28 mouse cellular contexts compared by ENCODE assay signal in the genomic region with DNA sequence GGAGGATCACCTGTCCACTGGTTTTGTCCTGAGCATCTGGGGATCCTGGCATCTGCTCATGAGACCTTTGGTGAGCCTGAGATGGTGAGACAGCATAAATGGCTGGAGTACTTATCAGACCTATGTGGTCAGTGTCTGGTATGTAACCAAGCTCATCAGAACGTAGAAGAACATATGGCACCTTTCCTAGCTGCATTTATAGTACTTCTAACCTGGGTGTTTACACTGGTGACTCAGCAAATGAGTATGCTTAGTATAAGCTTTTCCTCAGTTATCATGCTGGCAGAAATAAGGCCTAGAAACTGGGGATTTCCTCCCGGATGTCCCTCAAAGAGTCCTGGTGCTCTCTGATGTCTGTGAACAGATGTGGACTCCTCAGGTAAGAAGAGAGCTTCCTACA.
"Had no signal": no experiment of that assay in that cellular context is flagged by ENCODE, and none has a peak within 500 bp of the region (broad histone marks: within the 10 kb centered on the region; RNA-seq: fewer than 3 reads in every experiment).

No protein-coding gene starts in this region.

- ATAC-seq: forebrain, embryonic 13.5 days; forebrain, embryonic 14.5 days; forebrain, embryonic 15.5 days; forebrain, embryonic 16.5 days; forebrain, postnatal 0 days had no signal

- DNase-seq: cerebellum, adult 8-10 months; cerebellum, adult 9-10 months; cerebellum, adult 9-11 months; cerebellum, postnatal 10 days; cerebellum, postnatal 14 days; cerebellum, postnatal 25 days; cerebellum, postnatal 36 days; embryo, embryonic 11 days; forebrain, postnatal 0 days; gastrocnemius, adult 2 months; gastrocnemius, postnatal 10 days; gastrocnemius, postnatal 14 days; gastrocnemius, postnatal 25 days; gastrocnemius, postnatal 36 days; heart, adult 11 months; heart, adult 18-20 months; heart, adult 2 months had no signal

- H3K4me3 ChIP-seq: embryonic facial prominence, embryonic 10.5 days; embryonic facial prominence, embryonic 12.5 days; embryonic facial prominence, embryonic 13.5 days; embryonic facial prominence, embryonic 15.5 days; erythroblast, embryonic 14.5 days; forebrain, embryonic 10.5 days; forebrain, embryonic 12.5 days; forebrain, embryonic 13.5 days; forebrain, embryonic 15.5 days; gastrocnemius, adult 2 months; heart, adult 2 months had no signal

- H3K4me2 ChIP-seq: embryonic facial prominence, embryonic 12.5 days; embryonic facial prominence, embryonic 13.5 days; embryonic facial prominence, embryonic 15.5 days; forebrain, embryonic 12.5 days; forebrain, embryonic 13.5 days; forebrain, embryonic 15.5 days had no signal

- H3K9me3 ChIP-seq: embryonic facial prominence, embryonic 12.5 days; embryonic facial prominence, embryonic 13.5 days; embryonic facial prominence, embryonic 15.5 days; forebrain, embryonic 12.5 days; forebrain, embryonic 13.5 days; forebrain, embryonic 15.5 days had no signal

- H3K27me3 ChIP-seq: embryonic facial prominence, embryonic 12.5 days; embryonic facial prominence, embryonic 13.5 days; embryonic facial prominence, embryonic 15.5 days; forebrain, embryonic 12.5 days; forebrain, embryonic 13.5 days; forebrain, embryonic 15.5 days had no signal

- H3K9ac ChIP-seq: embryonic facial prominence, embryonic 12.5 days; embryonic facial prominence, embryonic 13.5 days; embryonic facial prominence, embryonic 15.5 days; forebrain, embryonic 12.5 days; forebrain, embryonic 13.5 days; forebrain, embryonic 15.5 days; forebrain, postnatal 0 days had no signal

- H3K27ac ChIP-seq: embryonic facial prominence, embryonic 10.5 days; embryonic facial prominence, embryonic 12.5 days; embryonic facial prominence, embryonic 13.5 days; embryonic facial prominence, embryonic 15.5 days; forebrain, embryonic 10.5 days; forebrain, embryonic 12.5 days; forebrain, embryonic 13.5 days; forebrain, embryonic 15.5 days; gastrocnemius, adult 2 months; heart, adult 2 months had no signal

- H3K4me1 ChIP-seq: embryonic facial prominence, embryonic 12.5 days; embryonic facial prominence, embryonic 13.5 days; embryonic facial prominence, embryonic 15.5 days; forebrain, embryonic 12.5 days; forebrain, embryonic 13.5 days; forebrain, embryonic 15.5 days had no signal

- H3K36me3 ChIP-seq: embryonic facial prominence, embryonic 10.5 days; embryonic facial prominence, embryonic 12.5 days; embryonic facial prominence, embryonic 13.5 days; embryonic facial prominence, embryonic 15.5 days; forebrain, embryonic 10.5 days; forebrain, embryonic 12.5 days; forebrain, embryonic 15.5 days had no signal
